Mouse (Mus musculus) large intestine, adult 2 months (tissue): ENCODE measurements at regions not wholly inside any gene's neighbourhood (a gene's known extent, or its start where the extent isn't known, plus 50 kb on each side); places are given as distances from the start of the nearest gene placed in this dataset.
"Not testable (repeated sequence)": the region's sequence is repeated elsewhere in the genome, so short reads cannot be mapped to it uniquely, and the experiment has no call there.

Experiments used
- DNase-seq: peaks from one replicate; pipeline ENCODE4 v3.0.0-alpha.2; 2012; ENCODE audit warnings: low read depth, low spot score
- WGBS: fragments of 180-500 bp; shearing (Covaris S2); methylation state at CpG from one replicate; pipeline ENCODE4 v1.1.7; 2018; 5-methylcytosine and 5-hydroxymethylcytosine counted together

GRCm38 (mm10) chr4:153175660-153176059 is 307.0 kb downstream of the Ajap1 start:
- WGBS = 7% methylated on average over 12 of the region's 12 CpGs
- no peak for DNase-seq

- DNase-seq = no peak
- WGBS = 28% methylated on average over 15 of the region's 15 CpGs
Measured at GRCm38 (mm10) chr4:153175077-153175476, 307.5 kb downstream of the Ajap1 start.

GRCm38 (mm10) chr4:153169991-153170390 is 312.6 kb downstream of the Ajap1 start:
- 75% methylated on average over 9 of the region's 9 CpGs for WGBS

GRCm38 (mm10) chr4:153164810-153165209 is 317.8 kb downstream of the Ajap1 start:
- DNase-seq = no peak
- WGBS = 81% methylated on average over 10 of the region's 10 CpGs

More at GRCm38 (mm10) chr4:153169991-153170390, 312.6 kb downstream of the Ajap1 start:
- DNase-seq = no peak

- 88% methylated on average over 3 of the region's 3 CpGs for WGBS
- DNase-seq = no peak
Measured at GRCm38 (mm10) chr4:153160115-153160514, 322.5 kb downstream of the Ajap1 start.

- WGBS = 86% methylated on average over 3 of the region's 3 CpGs
- no peak for DNase-seq
Measured at GRCm38 (mm10) chr4:153157572-153157971, 325.0 kb downstream of the Ajap1 start.

GRCm38 (mm10) chr4:153152923-153153322 is 329.7 kb downstream of the Ajap1 start:
- DNase-seq = not testable (repeated sequence)

GRCm38 (mm10) chr4:153133147-153133546 is 349.5 kb downstream of the Ajap1 start:
- no peak for DNase-seq
- WGBS = 76% methylated on average over 13 of the region's 13 CpGs

- 61% methylated on average over 2 of the region's 2 CpGs for WGBS
- no peak for DNase-seq
Measured at GRCm38 (mm10) chr4:153129345-153129744, 353.3 kb downstream of the Ajap1 start.

- WGBS = 88% methylated on average over 12 of the region's 12 CpGs
- no peak for DNase-seq
Measured at GRCm38 (mm10) chr4:153128162-153128561, 354.4 kb downstream of the Ajap1 start.

GRCm38 (mm10) chr4:153120480-153120879 is 362.1 kb downstream of the Ajap1 start:
- DNase-seq = no peak
- WGBS = 21% methylated on average over 6 of the region's 6 CpGs

- 54% methylated on average over 4 of the region's 4 CpGs for WGBS
- no peak for DNase-seq
Measured at GRCm38 (mm10) chr4:153119647-153120102, 362.9 kb downstream of the Ajap1 start.

- 52% methylated on average over 14 of the region's 14 CpGs for WGBS
- DNase-seq = no peak
Measured at GRCm38 (mm10) chr4:153118824-153119646, 363.6 kb downstream of the Ajap1 start.

GRCm38 (mm10) chr4:153114998-153115397 is 367.6 kb downstream of the Ajap1 start:
- DNase-seq = no peak
- WGBS = 57% methylated on average over 7 of the region's 7 CpGs

GRCm38 (mm10) chr4:153113577-153113976 is 369.0 kb downstream of the Ajap1 start:
- no peak for DNase-seq
- 77% methylated on average over 2 of the region's 2 CpGs for WGBS

- 41% methylated on average over 16 of the region's 16 CpGs for WGBS
- DNase-seq = no peak
Measured at GRCm38 (mm10) chr4:153110291-153110746, 372.3 kb downstream of the Ajap1 start.

- WGBS = 77% methylated on average over 12 of the region's 12 CpGs
- DNase-seq = no peak
Measured at GRCm38 (mm10) chr4:153098591-153098990, 384.0 kb downstream of the Ajap1 start.

- DNase-seq = no peak
- 57% methylated on average over 1 of the region's 1 CpGs for WGBS
Measured at GRCm38 (mm10) chr4:153097601-153098000, 385.0 kb downstream of the Ajap1 start.

GRCm38 (mm10) chr4:153093129-153093528 is 389.5 kb downstream of the Ajap1 start:
- no peak for DNase-seq
- WGBS = 60% methylated on average over 3 of the region's 3 CpGs

- 26% methylated on average over 14 of the region's 14 CpGs for WGBS
- no peak for DNase-seq
Measured at GRCm38 (mm10) chr4:153082166-153082565, 400.4 kb downstream of the Ajap1 start.

GRCm38 (mm10) chr4:153074590-153074989 is 408.0 kb downstream of the Ajap1 start:
- DNase-seq = no peak
- 65% methylated on average over 3 of the region's 3 CpGs for WGBS
